Mouse (Mus musculus) layer of hippocampus, adult 18-20 months (tissue): Measurements from ENCODE around the gene Klhl5. TPM values are rescaled to one million over a fixed set of nuclear protein-coding genes. Genes with fewer than 3 reads are reported as not detected.

Source experiments
- DNase-seq, 2 experiments: peaks; one replicate each; pipeline ENCODE4 v3.0.0; 2022; ENCODE audit warnings: low spot score in 2 of 2
- long read RNA-seq: library from polyadenylated mRNA; stranded (forward); transcript quantifications from one replicate; pipeline ENCODE4 v2.0.0, GENCODE M21; 2021
- total RNA-seq, 2 experiments: library from RNA; stranded (reverse); gene quantifications; 2 replicates each; pipeline ENCODE4 v1.2.3; 2021

The Klhl5 gene
- total RNA-seq = 10 to 100 TPM; 49.7 to 50.7 TPM
- long read RNA-seq, transcript Klhl5-204 (11 exons, 3,149 nt) = major isoform, 64 of 113 reads
- long read RNA-seq, transcript Klhl5-201 (11 exons, 3,610 nt) = minor isoform, 30 of 113 reads
- long read RNA-seq, partial matches to known transcripts = 5 of 113 reads
- long read RNA-seq, other reads (novel, unspliced or antisense) = 14 of 113 reads

DNA sequence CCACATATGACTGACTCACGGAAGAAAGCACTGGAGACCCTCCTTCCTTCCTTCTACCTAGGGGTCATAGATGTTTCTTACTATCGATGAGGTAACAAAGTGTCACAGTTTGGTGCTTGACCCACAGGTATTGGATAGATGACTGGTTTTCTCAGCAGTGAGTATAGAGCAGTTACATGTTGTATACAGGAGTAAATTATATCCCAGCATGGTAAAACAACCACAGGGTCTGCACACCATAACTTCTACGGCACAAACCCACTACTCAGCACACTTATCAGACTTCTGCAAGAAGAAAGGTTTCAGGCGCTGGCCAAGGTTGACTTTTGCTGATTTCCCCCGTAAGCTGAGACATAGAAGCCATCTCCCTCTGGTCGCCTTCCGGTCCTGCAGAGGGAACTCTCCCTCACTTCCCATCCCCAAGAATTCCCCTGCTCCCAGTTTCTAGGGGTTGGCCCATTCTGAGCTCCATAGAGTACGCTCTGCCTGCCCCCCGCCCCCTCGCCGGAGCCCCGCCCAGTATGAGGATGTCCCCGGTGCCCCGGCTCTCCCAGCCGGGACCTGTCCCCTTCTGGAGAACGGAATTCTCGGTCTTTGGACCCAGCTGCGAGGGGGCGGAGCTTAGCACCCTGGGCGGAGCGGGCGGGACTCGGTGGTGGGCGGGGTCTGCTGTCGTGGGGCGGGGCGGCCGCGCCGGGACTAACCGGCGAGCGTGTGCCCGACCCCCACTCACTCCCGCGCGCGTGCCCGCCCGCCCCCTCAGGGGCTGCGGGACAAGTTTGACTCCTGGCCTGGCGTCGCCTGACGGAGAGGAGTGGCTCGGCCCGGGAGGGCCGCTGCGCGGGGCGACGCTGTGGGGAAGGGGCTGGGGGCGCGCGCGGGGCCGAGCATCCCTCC is at the start of gene Klhl5:
Klhl5 (plus strand) TSS at position 664 of the 897 bp plus-strand sequence.
- DNase-seq = peak; percentile 73 to 83

DNA sequence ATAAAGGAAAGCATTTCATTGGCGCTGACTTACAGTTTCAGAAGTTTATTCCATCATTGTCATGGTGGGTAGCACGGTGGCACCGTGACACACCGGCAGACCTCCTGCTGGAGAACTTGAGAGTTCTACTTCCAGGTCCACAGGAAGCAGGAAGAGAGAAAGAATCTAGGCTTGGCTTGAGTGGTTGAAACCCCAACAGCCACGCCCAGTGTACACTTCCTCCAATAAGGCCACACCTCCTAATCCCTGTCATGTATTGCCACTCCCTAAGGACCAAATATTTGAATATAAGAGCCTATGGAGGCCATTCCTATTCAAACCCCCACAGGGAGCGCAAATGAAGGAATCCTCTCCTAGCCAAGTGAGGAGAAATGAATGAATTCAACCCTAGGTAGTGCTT is 49.7 kb upstream of the Klhl5 start:
- no peak for DNase-seq

DNA sequence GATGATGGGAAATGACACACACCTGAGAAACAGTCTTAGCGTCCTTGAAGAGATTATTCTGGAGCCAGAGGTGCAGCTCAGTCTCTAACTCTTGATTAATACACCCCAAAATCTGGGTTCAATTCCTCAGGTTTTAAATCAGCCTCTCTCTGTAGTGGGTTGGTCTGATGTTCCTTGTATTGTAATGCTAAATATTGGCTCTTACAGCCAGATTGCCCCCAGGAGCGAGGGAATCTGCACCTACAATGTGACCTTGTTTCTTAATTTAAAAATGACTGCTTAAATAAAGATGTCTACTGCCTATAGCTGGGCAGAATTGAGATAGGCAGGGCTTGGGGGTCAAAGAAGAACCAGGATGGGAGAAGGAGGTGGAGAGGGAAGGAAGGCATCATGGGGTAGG is 47.5 kb upstream of the Klhl5 start:
- DNase-seq = no peak

DNA sequence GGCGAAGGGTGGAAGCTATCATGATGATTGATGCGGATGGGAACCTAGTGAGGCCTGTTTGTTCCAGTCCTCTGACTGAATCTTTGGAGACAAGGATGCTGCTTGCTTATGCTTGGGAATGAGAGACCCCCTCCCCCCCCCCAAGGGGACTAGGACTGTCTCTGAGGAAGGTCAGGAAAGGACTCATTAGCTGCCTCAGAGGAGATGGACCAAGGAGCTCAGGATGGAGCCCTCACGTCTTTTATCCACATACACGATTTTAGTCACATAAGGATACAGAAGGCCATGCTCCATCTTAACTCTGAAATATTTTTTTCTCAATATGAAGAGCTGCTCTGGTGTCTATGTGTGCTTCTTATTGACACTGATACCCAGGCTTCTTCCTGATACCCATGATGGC is 45.1 kb upstream of the Klhl5 start:
- DNase-seq = no peak

GRCm38 (mm10) chr5:65063266-65063665 is 44.1 kb upstream of the Klhl5 start:
- no peak for DNase-seq

GRCm38 (mm10) chr5:65068166-65068565 is 39.2 kb upstream of the Klhl5 start:
- DNase-seq = no peak

DNA sequence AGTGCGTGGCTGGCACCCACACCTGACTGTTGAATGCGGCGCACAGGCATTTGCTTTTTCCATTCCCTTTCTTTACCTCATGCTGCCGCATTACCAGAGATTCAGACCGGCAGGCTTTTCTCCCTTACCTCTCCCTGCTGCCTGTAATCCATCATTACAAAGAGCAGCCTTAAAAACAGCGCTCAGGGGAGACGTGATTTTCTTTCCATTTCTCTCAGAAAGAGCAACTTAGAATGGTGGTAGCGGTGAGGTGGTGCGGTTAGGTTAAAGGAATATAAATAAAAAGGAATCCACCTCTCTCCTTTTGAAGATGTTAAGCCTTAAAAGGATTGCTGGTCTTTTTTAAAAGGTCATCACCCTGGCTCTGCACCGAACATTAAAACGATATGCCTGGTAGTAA is 37.5 kb upstream of the Klhl5 start:
- DNase-seq = no peak

GRCm38 (mm10) chr5:65071689-65072118 is 35.6 kb upstream of the Klhl5 start:
- DNase-seq = no peak

GRCm38 (mm10) chr5:65073247-65073646 is 34.1 kb upstream of the Klhl5 start:
- DNase-seq = no peak

DNA sequence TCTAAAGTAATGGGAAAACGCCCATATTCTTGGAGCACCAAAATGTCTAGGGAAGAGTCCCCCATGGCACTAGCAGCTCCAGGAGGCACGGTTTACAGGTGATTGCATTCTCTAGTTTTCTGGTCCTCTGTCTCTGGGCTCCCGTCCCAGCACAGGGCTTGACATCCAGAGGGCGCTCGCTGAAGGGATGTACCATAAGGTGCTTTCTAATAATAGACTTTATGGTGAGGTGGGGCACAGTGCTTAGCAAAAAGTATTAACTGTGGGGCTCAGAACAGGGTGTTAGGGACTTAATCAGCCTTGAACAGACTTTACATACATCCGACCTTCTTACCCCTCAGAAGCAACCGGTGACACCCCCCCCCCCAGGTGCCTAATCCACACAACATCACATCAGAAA is 32.6 kb upstream of the Klhl5 start:
- no peak for DNase-seq

- DNase-seq = no peak
These were observed 31.3 kb upstream of the Klhl5 start for GRCm38 (mm10) chr5:65076087-65076486.

DNA sequence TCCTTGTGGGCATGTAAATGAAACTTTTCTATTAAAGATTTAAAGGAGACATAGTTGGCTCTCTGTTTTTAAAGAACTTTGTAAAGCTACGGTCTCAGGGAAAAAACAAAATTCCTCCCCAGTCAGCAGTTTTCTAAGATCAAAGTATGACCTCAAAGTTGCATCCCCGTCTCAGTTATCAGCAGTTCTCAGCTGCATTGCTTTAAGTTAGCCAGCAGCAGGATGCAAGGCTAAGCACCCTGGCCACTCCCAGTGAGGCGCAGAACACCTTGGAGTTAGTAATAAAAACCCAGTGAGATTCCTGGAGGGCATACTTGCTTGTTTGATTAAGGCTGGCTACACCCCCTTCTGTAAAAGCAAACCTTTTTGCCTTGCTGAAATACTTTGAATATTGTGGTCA is 30.6 kb upstream of the Klhl5 start:
- DNase-seq = no peak

DNA sequence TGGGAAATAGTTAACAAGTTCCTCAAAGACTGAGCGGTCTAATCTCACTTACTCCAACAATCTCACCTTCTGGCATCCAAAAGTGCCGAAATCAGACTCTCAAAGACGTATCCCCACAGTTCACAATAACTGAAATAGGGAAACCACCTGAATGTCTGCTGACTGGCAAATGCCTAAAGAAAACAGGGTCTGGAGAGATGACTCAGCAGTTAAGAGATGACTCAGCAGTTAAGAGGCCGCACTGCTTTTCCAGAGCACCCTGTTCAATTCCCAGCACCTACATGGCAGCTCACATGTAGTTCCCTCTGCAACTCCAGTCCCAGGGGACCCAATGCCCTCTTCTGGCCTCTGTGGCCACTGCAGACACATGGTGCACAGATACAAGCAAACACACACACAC is 29.3 kb upstream of the Klhl5 start:
- DNase-seq = no peak

DNA sequence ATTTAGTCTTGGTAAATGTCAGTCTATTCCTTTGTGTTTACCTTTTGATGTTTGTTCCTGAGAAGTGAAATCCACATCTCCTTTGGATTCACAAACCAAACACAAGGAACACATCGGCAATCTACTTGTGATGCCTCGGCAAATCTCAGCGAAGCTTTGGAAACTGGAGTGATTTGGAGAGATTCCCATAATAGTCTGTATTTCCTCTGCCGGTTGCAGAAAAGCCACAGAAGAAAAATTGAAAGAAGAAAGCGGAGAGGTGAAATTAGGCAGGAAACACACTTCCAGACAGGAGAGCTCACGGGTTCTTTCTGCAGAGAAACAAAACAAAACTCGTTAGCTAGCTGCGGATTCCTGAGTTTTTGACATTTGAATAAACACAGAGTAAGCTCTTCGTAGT is 27.5 kb upstream of the Klhl5 start:
- DNase-seq = peak; percentile 3 to 70

DNA sequence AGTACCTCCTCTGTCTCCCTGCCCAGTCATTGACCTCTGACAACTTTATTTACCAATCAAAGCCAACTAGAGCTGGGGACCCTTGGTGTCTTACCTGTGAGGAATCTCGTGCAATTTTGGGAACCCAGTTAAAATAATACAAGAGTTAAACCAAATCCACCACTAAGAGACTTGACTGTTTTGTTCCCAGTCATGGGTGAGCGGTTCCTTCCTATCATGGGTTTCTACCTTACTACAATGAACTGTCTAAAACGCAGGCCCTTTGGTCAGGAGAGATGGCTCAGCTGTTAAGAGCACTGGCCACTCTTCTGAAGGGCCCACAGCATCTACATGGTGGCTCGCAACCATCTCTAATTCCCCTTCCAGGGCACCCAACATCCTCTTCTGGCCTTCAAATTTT is 25.5 kb upstream of the Klhl5 start:
- no peak for DNase-seq

DNA sequence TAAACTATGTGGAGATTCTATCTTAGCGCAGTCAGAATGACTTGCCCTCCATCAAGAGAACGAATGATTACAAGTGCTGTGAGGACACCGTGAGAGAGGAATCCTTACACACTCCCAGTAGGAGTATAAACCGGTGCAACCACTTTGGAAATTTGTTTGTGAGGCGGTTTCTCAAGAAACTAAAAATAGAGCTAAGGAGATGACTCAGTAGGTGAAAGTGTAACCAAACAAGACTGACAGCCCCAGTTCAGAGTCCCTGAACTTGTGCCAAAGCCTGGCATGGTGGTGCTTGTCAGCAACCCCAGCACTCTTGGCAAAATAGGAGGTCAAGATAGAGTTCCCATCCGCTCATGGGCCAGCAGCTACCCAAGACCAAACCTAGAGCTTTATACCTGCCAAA is 20.8 kb upstream of the Klhl5 start:
- no peak for DNase-seq

GRCm38 (mm10) chr5:65089707-65090106 is 17.6 kb upstream of the Klhl5 start:
- DNase-seq = no peak

DNA sequence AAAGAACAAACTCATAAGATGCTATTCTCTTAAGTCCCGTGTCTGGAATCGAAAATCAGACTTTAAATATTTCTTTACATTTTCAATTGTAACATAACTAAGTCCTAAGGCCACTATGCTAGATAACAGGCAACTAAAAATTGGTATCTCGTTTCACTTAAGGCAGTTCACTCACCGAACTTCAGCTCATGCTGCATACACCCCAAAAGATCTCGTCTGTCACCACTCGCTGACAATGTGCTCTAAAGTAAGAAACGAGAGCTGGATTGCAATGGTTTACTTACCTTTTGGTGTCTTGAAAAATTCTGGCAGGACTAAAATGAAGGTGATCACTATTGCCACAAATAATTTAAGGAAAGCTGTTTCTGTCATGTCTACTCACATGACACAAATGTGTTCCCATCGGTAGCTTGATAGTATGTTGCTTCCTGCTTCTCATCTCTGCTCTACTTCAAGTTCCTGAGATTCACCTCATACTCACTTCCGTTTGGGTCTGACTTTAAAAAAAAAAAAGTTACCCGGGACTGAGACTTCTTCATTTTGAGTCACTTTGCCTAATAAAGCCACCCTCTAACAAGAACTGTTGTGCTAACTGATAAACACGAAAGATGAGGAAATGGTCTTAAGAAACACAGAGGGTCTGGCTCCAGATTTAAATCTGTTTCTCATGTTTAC is 16.0 kb upstream of the Klhl5 start:
- no peak for DNase-seq

DNA sequence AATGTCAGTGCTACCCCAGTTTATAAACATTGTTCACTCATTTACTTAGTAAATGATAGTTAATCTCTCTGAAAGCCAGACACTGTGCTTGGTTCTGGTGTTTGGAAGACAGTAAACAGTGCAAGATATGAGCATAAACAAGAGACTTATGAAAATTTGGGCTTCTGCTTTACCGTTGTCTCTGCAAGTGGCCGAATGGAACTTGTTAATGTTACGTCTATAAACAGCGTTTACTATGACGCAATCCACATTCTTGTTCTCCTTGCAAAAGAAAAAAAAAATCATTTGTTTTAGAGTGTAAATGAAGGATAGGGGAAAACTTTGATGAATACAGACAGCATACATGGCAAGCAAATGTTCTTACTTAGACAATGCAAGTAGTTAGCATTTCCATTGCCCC is 15.4 kb upstream of the Klhl5 start, which contains the start of gene Tmem156:
Tmem156 (minus strand) TSS at position 212 of the 400 bp plus-strand sequence.
- DNase-seq = no peak

DNA sequence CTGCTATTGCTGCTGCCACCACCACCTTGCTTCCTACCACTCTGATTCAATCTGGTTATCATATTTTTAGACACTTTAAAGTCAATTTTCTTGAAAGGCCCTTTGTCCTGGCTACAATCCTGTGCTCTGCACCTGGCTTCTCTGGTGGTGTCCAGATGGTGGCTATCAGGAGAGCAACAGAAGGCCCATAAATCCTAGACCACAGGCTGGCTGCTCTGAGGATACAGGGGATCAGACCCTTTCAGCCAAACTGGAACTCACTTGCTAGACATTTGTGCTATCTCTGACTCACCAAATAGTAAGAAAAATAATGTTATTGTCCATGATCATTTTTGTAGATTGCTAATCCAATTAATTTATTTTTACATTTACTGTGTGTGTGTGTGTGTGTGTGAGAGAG is 13.6 kb upstream of the Klhl5 start:
- DNase-seq = no peak

GRCm38 (mm10) chr5:65094902-65095545 is 12.3 kb upstream of the Klhl5 start:
- no peak for DNase-seq

DNA sequence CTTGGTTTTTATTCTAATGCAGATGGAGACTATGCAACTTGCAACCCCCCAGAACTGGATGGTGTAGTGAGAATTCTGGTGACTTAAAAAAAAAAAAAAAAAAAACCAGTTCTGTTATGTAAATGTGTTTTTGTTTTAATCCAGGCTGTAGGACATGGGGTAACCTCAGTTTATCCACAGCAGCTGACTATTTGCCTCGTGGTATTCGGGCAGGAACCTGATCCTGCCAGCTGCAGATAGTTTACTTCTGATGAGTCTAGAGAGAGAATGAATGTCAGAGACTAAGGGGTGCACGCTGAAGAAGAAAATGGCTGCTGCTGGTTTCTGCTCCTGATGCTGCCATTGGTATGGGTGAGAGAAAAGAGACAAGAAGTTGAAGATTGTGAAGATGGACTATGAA is 11.3 kb upstream of the Klhl5 start:
- no peak for DNase-seq
